Mouse (Mus musculus): ENCODE results near the gene Gm20708.
A peak's percentile ranks its signal among the peaks of the same experiment; 100 is the strongest.
"Not testable (repeated sequence)": the region's sequence is repeated elsewhere in the genome, so short reads cannot be mapped to it uniquely, and the experiment has no call there.

The Gm20708 gene

DNA sequence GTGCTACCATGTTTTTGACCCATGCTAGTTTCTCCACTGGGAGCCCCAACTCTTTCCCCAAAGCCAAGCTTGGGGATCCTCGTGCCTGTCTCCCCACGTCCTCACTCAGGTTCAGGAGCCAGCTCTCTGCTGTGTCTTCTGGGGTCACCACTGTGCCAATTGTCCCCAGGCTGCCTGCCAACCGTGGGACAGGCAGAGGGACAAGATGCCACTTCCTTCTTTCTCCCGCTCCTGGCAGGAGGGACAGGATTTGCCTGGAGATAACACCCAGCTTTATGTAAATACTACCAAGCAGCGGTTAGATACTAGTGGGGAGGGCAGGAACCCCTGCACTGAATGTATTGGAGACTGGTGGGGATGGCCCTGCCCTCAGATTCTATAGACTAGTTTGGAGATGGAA is 4.4 kb downstream of the Gm20708 start:
- DNase-seq = peak; percentile 52

DNA sequence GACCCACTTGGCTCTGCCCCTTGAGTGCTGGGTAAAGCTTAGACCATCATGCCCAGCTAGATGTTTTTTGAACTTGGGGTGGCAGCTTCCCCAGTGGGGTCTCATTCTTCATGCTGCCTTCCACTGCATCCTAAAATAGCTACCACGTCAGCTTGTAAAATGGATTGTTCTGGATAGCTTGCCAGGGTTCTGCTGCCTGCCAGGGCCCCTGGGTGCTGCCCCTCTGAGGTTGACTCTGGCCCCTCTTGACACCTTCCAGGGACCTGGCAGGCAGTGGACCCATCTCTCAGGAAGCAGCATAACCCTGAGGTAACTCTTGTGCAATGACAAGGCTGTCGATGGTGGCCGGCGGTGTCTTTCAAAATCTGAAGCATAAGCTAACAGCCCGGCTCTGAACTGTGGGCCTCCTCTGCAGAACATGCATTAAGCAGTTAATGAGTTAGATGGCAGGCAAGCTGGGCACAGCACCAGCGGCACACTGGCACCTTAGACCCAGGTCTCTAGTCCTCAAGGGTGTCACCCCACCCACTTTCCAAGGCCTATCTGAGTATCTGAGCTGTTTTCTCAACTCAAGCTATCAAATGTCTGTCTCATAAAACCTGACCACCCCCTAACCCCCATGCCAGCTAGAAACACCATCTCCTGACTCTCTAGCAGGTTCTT is 5.4 kb downstream of the Gm20708 start:
- no peak for DNase-seq

DNA sequence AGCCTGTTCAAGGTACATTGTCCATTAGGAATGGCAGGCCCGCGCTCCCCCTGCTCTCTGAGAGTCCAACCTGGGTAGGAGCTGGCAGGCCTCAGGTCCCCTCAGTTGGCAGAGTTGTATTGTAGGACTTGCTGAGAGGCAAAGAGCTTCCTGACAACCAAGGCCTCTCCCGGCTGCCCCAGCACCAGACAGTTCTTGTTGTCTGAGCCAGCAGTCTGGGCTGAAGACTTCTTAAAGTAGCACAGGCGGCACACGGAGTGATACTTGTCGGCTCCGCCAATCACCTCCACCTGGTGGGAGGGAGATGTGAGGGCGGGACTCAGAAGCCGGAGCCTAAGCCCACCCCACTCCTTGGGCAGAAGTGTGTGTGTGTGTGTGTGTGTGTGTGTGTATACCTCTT is 6.4 kb downstream of the Gm20708 start:
- not testable (repeated sequence) for DNase-seq

DNA sequence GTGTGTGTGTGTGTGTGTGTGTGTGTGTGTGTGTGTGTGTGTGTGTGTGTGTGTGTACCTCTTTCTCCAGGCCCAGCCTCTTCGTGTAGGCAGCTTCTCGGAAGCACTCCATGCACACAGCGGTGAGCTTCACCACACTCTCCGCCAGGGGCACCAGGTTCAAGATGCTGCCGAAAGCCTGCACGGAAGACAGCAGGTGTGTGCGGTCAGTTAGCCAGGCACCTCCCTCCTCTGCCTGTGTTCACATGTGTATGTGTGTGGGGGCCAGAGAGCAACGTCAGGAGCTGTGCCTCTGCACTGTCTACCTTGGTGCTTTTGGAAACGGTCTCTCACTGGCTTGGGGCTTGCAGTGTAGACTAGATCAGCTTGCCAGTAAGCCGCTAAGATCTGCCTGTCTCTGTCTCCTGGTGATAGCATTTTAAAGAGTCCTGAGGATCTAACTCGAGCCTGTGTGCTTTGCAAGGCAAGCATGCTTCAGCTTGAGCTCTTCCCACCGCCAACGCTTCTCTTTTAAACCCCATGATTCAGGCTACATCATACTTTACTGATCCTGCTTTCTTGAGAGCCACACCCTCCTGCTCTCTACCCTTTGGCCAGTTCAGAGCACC is 7.0 kb downstream of the Gm20708 start:
- no peak for DNase-seq

DNA sequence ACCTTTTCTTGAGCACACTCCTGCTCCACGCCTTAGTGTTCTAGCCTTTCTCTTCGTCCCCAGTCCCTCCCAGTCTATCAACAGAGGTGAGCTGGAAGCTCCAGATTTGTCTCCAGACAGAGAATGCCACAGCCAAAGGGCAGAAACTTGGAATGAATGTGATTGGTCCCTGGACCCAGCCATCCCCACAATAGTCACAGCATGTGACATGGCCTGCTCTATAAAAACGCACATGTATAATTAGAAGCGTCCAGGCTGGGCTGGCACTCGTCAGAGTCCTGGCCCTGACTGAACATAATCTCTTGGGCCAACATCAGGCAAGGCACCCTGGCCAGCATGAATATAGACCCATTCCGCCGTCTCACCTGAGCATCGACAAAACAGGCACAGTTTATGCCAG is 9.6 kb downstream of the Gm20708 start:
- no peak for DNase-seq

DNA sequence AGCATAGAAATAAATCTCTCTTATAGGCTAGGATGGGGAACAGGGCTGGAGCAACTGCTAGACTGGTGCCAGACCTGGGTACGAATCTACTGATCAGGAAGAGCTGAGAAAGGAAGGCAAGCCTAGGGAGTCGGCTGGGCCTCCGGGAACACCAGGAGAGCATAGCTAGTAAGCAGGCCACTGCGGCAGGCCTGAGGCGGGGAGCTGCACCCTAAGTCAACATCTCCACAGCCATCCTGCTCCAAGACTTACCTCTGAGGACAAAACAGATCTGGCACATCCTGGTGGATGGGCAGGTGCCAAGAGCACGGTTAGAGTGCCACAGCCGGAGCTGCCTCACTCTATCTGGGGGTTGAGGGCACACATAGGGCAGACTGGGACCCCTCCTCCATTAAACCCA is 10.7 kb downstream of the Gm20708 start:
- DNase-seq = no peak

DNA sequence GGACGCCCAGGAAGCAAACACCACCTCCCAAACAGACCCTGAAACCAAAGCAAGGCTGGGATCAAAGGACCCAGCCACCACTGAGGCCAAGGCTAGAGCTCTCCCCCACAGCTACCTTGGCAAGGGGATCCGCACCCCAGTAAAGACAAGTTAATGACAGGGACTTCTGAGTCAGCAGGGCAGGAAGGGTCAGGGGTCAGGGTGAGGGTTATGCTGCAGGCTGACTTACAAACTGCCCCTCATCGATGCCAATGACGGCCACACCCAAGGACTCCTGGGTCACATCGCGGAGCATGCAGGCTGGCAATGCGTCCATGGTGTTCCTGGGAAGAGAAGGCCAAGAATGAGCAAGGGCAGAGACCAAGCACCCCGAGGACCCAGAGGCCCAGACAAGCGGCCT is 12.4 kb downstream of the Gm20708 start:
- DNase-seq = no peak

DNA sequence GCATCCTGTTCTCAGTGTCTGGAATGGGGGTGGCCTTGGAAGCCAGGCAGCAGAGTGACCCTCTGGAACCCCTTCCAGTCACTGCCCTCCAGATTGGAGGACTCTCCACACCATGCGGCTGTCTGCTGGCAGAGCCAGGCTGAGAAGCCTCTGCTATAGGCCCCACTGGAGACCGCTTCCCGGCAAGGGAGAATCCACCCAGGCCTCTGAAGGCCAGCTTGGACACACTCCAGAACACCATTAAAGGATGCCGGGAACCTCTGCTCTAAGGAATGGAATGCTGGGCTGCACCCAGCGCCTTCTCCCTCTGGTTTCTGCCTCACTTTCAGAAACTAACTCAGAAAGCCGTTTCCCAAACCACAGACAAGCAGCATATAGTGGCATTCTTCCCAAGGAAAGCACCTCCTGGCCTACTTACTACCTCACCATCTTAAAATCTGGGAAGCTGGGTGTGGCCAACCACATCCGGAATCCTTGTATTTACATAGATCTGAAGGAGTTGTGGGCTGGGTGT is 13.3 kb downstream of the Gm20708 start:
- peak; percentile 67 for DNase-seq

DNA sequence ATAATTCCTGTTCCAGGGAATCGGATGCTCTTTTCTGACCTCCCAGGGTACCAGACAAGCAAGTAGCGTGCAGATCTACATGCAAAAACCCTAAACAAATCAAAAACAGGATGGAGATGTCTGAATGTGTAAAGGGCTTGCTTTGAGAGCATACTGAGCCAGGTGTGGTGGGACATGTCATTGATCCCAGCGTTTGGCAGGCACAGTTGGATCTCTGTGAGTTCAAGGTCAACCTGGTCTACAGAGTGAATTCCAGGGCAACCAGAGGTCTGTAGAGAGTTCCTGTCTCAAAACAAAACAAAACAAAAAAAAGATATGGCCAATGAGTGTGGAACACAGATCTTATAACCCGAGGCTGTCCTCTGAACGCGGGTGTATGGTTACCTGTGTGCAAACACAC is 13.9 kb downstream of the Gm20708 start:
- DNase-seq = no peak

DNA sequence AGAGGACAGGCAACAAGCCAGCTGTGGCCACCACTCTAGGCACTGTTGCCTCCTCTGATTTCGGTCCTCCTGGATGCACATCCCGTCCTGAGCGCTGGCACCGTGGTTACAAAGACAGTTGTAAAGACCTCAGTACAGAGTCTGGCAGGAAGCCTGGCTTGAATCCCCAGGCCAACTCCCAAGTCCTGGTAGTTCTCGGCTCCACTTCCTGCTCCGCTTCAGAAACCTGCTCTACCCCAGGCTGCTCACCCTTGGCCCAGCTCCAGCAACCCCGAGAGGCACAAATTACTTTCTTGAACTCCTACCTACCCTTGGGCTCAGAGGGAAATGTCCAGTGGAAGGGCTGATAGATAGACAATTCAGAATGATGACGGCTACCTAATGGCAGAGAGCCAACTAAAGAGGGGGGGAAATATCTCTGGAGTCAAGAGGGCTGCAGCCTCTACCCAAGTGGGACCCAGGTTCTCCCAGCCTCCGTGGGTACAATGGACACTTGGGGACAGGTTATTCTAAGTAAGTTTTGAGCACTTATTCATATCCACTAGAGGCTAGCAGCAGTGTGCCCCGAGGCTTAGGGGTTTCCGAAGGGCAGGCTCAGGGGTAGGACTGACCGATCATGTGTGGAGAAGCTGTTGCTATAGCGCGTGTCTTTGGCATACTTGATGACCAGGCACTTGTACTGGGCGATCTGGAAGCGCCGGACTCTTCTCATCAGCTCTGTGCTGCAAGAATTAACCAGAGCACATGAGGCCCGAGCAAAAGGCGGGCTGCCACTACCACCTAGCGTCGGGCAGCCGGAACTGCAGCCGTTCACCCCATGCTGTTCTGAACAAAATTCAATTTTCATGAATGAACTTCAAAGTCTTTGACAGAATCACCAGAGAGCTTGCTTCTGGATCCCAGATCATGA is 14.8 kb downstream of the Gm20708 start:
- peak; percentile 90 for DNase-seq

DNA sequence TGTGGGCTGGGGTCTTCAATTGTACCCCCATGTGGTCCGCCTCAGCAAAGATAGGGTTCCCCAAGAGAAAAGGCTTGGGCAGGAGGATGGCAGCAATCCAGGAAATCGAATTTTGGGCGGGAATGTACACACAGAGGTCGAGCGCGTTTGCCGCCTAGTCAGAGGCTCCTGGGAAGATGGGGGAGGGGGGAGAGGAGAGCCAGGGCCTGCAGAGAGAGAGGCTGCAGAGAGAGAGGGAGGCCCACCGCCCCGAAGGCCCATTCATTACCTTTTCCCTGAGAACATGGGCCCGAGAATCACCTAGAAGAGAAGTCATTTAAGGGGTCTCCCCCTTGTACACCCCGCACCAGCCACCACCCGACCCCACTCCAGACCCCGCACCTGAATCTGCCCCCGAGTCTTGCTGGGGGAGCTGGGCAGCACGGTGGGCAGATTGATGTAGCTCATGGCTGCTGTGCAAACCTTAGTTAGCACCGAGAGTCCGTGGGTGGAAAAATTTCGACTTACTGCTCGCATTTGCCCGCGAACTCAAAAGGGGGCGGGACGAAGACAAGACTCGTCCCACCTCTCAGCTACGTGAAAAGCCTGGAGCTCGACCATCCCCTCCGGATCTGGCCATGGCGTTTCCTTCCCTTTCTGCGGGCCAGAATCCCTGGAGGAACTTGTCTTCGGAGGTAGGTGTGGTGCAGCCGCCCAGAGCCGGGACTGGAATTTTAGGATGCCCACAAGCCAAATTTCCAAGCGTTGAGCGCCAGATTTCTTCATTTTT is 16.0 kb downstream of the Gm20708 start, which contains the start of the genes Afmid and Tk1:
Gene Afmid (plus strand): TSS at position 592 of the 769 bp plus-strand sequence.
Gene Tk1 (minus strand): TSS at position 760 of the 769 bp plus-strand sequence.
- peak; percentile 83 for DNase-seq

DNA sequence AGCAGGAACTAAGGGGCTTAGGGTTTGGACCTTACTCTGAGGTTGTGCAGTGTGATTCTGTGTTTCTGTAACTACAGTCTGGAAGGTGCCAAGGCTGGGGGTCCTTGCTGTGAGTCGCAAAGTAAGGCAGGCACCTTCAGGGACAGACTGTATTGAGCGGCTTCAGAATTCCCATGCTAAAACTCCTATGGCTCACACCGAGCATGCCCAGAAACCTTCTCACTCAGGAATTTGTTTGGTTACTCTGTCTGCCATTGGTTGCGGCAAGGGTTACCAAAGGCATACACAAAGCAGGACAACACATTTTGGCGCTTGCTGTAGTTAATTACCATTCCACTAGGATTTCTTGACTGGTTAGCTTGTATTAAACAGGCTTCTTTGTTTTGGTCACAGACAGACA is 16.7 kb downstream of the Gm20708 start:
- DNase-seq = no peak

DNA sequence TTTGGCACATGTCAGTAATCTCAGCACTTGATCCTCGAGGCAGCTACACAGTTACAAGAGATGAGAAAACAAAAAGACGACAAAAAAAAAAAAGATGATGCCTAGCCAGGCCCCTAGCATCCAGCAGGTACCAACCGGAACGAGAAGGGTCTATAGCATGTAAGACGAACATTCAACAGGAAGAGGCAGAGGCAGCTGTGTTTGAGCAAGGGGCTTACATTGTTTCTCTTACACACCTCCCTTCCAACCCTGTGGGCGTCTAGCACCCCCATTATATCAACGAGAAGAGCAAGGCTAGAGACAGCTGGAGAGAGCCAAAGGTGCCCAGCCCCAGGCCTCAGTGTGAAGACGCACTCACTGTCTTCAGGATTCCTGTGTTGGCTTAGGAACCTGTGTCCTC is 17.4 kb downstream of the Gm20708 start:
- no peak for DNase-seq

DNA sequence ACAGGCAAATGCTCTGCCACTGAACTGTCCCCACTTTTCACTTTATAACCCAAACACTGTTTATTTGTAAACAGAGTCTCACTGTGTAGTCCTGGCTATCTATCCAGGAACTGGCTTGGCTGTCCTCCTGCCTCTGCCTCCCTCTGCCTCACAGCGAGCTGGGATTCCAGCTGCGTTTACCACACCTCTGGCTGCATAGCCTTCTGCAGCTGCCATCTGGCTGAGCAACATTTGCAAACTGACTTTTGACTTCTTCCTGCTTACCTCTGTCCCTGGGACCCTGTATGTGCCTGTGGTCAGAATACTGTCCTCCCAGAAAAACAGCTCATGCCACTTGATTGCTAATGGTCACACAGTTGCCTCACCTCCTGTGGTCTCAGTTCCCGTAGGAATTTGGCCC is 17.9 kb downstream of the Gm20708 start:
- no peak for DNase-seq

DNA sequence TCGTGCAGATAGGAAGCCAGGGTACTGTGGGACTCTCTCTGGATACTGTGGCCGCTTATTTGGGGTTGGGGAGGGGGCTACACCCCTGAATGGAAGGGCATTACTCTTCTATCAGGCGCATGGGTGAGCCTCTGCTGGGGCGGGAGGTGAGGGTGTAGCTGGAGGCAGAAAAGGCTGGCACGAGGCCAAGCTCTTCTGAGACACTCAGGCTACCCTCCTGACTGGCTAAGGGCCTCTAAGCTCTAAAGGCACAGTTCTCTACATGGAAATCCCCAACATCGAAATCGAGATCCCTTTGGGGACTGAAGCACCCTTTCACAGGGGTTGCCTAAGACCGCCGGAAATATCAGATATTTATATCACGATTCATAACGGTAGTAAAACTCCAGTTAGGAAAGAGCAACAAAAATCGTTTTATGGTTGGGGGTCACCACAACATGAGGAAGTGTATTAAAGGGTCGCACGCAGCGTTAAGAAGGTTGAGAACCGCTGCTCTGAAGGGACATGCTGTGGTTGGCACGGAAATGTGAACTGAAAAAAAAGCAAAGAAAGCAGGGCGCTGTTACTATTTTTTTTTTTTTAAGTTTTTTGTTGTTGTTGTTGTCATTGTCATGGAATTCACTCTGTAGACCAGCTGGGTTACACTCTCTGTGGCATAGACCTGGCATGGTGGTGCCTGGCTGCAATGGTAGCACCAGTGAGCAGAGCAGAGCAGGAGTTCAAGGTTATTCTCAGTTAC is 18.9 kb downstream of the Gm20708 start:
- DNase-seq = peak; percentile 73

DNA sequence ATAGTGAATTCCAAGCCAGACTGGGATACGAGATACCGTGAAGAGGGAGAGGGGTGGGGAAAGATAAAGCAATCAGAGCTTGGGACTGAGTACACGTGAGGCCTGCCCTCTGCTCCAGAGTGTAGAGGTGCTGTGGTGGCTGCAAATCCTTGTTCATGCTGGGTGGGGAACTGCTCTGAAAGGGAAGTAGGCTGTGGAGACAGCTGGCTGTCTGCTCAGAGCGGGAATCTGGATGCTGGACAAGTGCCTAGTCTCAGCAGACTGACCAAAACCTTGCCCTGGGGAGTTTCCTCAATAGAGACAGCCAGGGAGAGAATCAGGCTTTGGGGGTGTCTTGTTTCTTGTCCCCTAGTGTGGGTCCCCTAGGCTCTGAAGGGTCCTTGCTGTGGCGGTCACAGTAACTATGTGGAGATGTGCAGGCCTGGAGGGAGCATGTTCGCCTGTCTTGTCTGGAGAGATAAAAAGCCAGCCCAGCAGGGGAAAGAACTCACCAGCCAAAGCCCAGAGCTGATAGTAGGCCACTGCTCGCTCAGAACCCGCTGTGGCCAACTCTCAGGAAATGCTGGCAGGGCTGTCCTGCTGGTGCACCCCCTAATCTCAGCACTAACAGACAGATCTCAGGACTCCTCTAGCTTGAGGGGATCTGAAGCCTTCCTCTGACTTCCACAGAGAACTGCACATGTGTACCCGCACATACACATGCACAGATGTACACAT is 19.6 kb downstream of the Gm20708 start:
- peak; percentile 56 for DNase-seq

DNA sequence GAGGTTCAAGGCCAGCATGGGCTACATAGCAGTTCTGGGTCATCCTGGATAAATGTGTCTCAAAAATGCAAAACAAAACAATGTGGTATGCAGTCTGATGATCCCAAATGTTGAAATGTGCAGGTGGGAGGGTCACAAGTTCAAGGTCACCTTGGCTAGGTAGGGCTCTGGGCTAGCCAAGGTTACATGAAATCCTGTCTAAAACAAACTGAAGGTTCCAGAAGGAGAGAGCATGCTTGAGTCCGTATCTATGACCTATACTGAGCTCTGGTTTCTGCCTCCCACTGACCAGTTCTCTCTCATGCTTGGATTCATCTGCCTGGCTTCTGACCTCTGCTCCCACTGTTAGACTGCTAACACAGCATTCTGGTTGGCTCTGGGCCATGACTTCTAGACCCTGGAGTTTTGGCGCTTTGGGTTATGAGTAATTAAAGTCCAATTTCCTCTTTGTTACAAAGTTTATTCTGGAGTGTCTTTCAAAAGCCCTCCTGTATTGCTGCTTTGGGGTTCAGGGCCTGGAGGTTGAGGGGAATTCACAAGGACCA is 20.3 kb downstream of the Gm20708 start:
- DNase-seq = peak; percentile 57

DNA sequence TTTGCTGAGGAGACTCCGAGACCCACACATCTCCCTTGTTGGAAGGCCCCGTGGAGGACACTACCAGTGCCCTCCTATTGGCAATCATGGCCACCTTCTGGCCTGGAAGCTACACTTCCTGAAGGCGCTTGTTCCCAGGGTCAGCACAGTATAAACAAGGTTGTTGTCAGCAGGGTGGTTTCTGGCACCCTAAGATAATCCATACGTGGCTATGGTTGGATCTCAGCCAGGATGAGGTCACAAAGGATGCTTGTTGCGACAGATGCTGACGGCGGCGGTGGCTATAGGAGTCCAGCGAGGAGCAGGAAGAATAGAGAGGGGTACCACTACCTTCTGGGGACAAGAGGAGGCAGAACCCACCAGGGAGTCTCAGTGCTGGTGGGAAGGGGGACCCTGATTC is 20.9 kb downstream of the Gm20708 start:
- DNase-seq = peak; percentile 61

DNA sequence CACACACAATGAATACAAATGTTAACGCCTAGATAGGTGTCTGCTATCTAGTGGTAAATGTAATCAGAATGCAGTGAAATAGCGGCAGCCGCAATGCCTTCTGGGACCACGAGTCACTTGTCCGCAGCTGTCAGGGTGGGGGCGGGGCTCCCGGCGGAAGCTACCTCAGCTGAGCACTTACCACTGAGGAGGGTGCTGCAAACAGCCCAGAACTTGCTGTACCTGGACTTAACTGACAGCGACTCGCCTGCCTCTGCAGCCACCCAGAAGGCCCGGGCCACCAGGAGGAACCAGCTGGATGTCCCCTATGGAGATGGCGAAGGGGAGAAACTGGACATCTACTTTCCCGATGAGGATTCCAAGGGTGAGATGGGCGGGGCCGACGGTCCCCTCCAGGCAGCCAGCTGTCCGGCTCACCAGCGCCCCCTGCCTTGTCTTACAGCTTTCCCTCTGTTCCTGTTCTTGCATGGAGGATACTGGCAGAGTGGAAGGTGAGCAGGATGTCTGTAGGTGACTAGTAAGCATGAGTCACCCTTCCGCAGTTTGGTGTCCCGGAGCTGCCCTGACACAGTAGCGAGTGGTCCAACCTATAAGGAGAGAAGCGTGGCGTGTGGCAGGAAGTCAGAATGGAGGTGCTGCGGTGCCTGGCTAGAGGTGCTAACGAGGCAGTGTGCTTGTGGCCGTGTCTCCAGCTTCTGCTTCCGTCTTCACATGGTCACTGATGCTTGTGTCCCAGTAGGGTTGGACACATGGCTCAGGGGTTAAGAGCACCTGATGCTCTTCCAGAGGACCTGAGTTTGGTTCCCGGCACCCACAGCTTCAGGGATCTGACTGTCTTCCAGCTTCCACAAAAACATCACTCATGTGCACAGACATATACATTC is 22.9 kb downstream of the Gm20708 start:
- DNase-seq = peak; percentile 91

DNA sequence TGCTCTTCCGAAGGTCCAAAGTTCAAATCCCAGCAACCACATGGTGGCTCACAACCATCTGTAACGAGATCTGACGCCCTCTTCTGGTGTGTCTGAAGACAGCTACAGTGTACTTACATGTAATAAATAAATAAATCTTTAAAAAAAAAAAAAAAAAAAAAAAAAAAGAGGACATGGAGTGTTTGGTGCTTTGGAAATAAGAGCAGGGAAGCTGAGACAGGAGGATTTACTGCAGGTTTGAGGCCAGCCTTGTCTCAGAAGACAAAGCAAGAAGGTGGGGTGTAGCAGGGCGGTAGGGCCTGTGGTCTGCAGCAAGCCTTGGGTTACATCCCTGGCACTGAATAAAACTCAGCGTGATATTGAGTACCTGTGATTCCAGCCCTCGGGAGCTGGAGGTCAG is 24.0 kb downstream of the Gm20708 start:
- DNase-seq = not testable (repeated sequence)
